Mouse (Mus musculus) retina, adult 2 months (tissue): ENCODE measurements around the gene Abat.

Experiments
- DNase-seq: peaks from one replicate; pipeline ENCODE4 v3.0.0-alpha.2; 2012; ENCODE audit warnings: low read depth, low spot score

Abat gene

DNA sequence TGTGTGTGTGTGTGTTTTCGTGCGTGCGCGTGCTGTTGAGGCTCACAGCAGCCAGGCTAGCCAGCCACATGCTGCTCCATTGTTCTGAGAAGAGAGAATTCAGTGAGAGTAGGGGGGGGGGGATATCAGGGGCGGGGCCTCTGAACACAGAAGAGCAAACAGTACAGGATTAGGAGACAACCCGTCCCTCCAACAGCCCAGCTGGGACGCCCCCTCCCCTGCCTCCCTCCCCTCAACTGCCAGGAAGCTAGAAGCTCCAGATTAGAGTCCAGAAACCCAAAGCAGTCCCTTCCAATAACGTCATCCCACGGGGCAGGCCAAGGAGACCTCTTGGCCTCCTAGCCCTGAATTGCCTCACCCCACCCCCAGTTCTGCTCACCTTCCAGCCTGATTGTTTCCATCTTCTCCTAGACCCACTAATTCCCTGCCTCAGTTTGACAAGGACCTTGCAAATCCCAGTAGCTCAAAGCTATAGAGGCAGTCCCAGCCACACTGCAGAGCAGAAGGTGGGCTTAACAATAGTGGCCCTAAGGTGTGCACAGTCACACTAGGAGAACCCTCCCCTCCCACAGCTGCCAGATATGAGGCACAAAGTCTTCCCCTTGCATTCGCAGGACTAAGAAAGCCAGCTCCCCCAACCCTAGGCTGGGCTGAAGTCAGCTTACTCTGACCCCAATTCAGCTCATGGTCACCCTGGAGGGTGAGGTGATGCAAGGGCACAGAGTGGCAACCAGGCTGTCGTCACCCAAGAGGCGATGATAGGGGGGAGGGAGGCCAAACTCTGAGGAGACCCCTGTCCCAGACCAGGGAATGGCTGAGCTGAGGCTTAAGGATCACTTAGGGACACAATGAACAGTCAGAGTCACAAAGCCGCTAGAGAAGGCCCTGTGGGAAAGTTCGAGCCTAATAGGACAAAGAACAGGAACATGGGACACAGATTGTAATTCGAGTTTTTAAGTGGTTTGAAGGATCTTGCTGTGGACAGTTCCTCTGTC, 157.1 kb downstream of the Abat start:
- DNase-seq, result no peak
